Mouse (Mus musculus) lung, embryonic 14.5 days (tissue): Measurements from ENCODE around the gene Kdelc2. TPM values are rescaled to one million over a fixed set of nuclear protein-coding genes. Genes with fewer than 3 reads are reported as not detected.

ENCODE experiments used
- ATAC-seq: fragments of 200-750 bp; cut with Nextera tagmentation; 2 replicates; pipeline ENCODE4 v1.8.0; 2017; ENCODE audit warnings: mild to moderate bottlenecking, moderate TSS enrichment, moderate library complexity; ENCODE audit not compliant: insufficient read depth
- DNase-seq: peaks from one replicate; pipeline ENCODE4 v3.0.0-alpha.2; 2015
- H3K27ac ChIP-seq: fragments of 300-500 bp; sonication (generic); 2 replicates; pipeline ENCODE4 v1.5.1; 2014; ENCODE audit warnings: low read depth, mild to moderate bottlenecking, moderate library complexity
- H3K27me3 ChIP-seq: fragments of 300-500 bp; sonication (generic); 2 replicates; pipeline ENCODE4 v1.6.1; 2014; ENCODE audit warnings: low read length, control low read depth; ENCODE audit not compliant: insufficient read depth
- H3K36me3 ChIP-seq: fragments of 300-500 bp; sonication (generic); 2 replicates; pipeline ENCODE4 v1.6.1; 2014; ENCODE audit warnings: control low read depth; ENCODE audit not compliant: insufficient read depth
- H3K4me1 ChIP-seq: fragments of 300-500 bp; sonication (generic); 2 replicates; pipeline ENCODE4 v1.6.1; 2014; ENCODE audit warnings: antibody characterized with exemption, control low read depth; ENCODE audit not compliant: insufficient read depth
- H3K4me2 ChIP-seq: fragments of 300-500 bp; sonication (generic); 2 replicates; pipeline ENCODE4 v1.6.1; 2014; ENCODE audit warnings: mild to moderate bottlenecking
- H3K4me3 ChIP-seq: fragments of 300-500 bp; sonication (generic); 2 replicates; pipeline ENCODE4 v1.5.1; 2014; ENCODE audit warnings: low read depth, low read length
- H3K9ac ChIP-seq: fragments of 300-500 bp; sonication (generic); 2 replicates; pipeline ENCODE4 v1.6.1; 2014
- H3K9me3 ChIP-seq: fragments of 300-500 bp; sonication (generic); 2 replicates; pipeline ENCODE4 v1.6.1; 2016; ENCODE audit warnings: low read depth, low read length, control low read depth
- CTCF ChIP-seq: IDR thresholded peaks from 2 replicates; pipeline ENCODE4 v1.5.1; 2016; ENCODE audit warnings: antibody characterized with exemption, low read depth
- WGBS: fragments of 180-500 bp; shearing (Covaris S2); extraction: QIAGEN DNeasy Blood & Tissue Kit; methylation state at CpG from one replicate; pipeline ENCODE4 v1.1.7; 2014; 5-methylcytosine and 5-hydroxymethylcytosine counted together
- polyA plus RNA-seq: library from polyadenylated mRNA; unstranded; fragments of >200 nt; fragmentation: Nextera tagmentation; extraction: Ambion mirVana; gene quantifications from 2 replicates; pipeline ENCODE4 v1.2.1, GENCODE M21; 2014

The Kdelc2 gene
- polyA plus RNA-seq, 1 experiment from 2014 or later, result 43.5 TPM

DNA sequence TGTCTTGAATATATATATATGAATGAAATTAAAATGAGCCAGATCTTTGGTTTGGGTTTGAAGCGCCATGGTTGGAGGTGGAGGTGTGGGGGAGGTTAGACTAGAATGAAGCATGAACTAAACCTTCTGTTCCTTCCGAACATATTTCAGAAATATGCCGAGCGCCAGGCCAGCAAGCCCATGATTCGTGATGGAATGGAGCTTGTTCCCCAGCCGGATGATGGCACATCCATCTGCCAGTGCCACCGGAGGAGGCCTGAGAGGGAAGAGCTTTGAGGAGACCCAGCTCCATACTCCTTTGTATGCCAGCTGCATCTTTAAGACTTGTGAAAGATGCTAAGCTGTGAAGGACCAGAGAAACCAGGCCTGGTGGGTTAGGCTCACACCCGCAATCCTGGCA, 15.7 kb downstream of the Kdelc2 start:
- Histone ChIP-seq H3K4me1 (peaks cover 11% of the 10 kb centered on the region), H3K36me3 (peaks cover 24% of the 10 kb centered on the region)
- 93% methylated on average over 8 of the region's 8 CpGs for WGBS

DNA sequence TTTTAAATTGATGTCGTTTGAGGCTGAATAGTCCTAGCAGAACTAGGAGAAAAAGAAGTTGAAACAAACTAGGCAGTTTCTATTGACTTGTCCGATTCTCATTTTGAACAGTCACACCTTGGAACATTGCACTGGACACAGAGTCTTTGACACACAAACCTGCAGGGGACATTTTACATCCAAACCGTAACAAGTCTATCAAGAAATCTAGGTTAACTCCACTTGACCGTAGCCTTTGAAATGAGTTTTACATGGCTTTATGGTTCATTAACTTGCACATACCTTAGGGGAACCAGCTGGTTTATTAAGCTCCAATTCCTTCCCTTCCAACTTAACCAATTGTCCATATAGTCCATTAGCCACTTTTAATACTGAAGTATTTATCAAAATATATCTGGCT, 16.9 kb downstream of the Kdelc2 start:
- no peak overlapping the region for H3K4me3 ChIP-seq
- peaks cover 14% of the 10 kb centered on the region for H3K4me1 ChIP-seq
- no peak overlapping the region for H3K27ac ChIP-seq
- no peak for TF ChIP-seq CTCF
- DNase-seq, result no peak
- no peaks in the 10 kb centered on the region for H3K27me3 ChIP-seq
- H3K9me3 ChIP-seq, result no peaks in the 10 kb centered on the region
- H3K36me3 ChIP-seq, result peaks cover 24% of the 10 kb centered on the region
- H3K9ac ChIP-seq, result no peak overlapping the region
- H3K4me2 ChIP-seq, result no peak overlapping the region
- ATAC-seq, result no peak
- WGBS, result 94% methylated on average over 4 of the region's 4 CpGs

More for the DNA sequence above, 15.7 kb downstream of the Kdelc2 start:
- DNase-seq, result no peak
- TF ChIP-seq CTCF, result no peak
- Histone ChIP-seq H3K27me3 (no peaks in the 10 kb centered on the region), H3K4me2 (no peak overlapping the region), H3K9ac (no peak overlapping the region), H3K4me3 (no peak overlapping the region), H3K27ac (no peak overlapping the region), H3K9me3 (no peaks in the 10 kb centered on the region)
- no peak for ATAC-seq

GRCm38 (mm10) chr9:53401146-53401545, 17.3 kb downstream of the Kdelc2 start:
- TF ChIP-seq CTCF, result no peak
- H3K4me2 ChIP-seq, result no peak overlapping the region
- DNase-seq (no peak), ATAC-seq (no peak)
- H3K4me3 ChIP-seq, result no peak overlapping the region
- no peaks in the 10 kb centered on the region for H3K27me3 ChIP-seq
- H3K36me3 ChIP-seq, result peaks cover 19% of the 10 kb centered on the region
- WGBS, result 81% methylated on average over 8 of the region's 8 CpGs
- peaks cover 14% of the 10 kb centered on the region for H3K4me1 ChIP-seq
- H3K9ac ChIP-seq, result no peak overlapping the region
- no peak overlapping the region for H3K27ac ChIP-seq
- no peaks in the 10 kb centered on the region for H3K9me3 ChIP-seq

GRCm38 (mm10) chr9:53402291-53402711, 18.5 kb downstream of the Kdelc2 start, which contains the start of gene 4930550C14Rik:
4930550C14Rik (plus strand) TSS chr9:53402325.
- H3K9ac ChIP-seq, result peak within 1 kb of the TSS; percentile 34
- no peak for TF ChIP-seq CTCF
- DNase-seq, result peak; percentile 85
- H3K4me3 ChIP-seq, result no peak within 1 kb of the TSS
- H3K9me3 ChIP-seq, result no peaks in the 10 kb centered on the region
- no peaks in the 10 kb centered on the region for H3K27me3 ChIP-seq
- peak; percentile 39; the same call in 1 of the 2 replicates for ATAC-seq
- peaks cover 14% of the 10 kb centered on the region for H3K4me1 ChIP-seq
- WGBS, result 16% methylated on average over 11 of the region's 11 CpGs
- H3K4me2 ChIP-seq, result peak within 1 kb of the TSS; percentile 52
- H3K27ac ChIP-seq, result peak within 1 kb of the TSS; percentile 78
- peaks cover 16% of the 10 kb centered on the region for H3K36me3 ChIP-seq

DNA sequence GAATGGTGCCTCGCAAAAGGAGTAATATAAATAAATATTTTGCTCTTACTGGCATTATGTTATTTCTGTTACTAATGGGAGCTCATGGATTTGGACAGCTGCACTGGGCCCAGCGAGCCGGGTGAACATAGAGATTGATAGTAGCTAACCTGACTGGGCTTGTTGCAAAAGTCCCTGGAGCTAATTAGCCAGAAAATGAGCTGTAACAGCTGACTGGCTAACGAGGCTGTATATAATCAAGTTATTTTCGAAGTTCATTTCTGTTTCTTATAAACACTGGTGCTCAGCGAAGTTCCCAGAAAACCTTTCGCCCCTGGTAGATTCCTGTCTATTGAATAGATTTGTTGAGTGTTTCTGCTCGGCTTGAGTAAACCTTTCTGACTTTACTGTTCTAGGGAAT, 19.2 kb downstream of the Kdelc2 start:
- Histone ChIP-seq H3K4me2 (peak overlapping the region; percentile 52), H3K27ac (peak overlapping the region; percentile 78; the same call in 1 of the 2 replicates), H3K36me3 (peaks cover 12% of the 10 kb centered on the region), H3K4me3 (no peak overlapping the region), H3K9me3 (no peaks in the 10 kb centered on the region), H3K4me1 (peaks cover 14% of the 10 kb centered on the region), H3K9ac (no peak overlapping the region), H3K27me3 (no peaks in the 10 kb centered on the region)
- ATAC-seq (no peak), DNase-seq (no peak)
- TF ChIP-seq CTCF, result no peak
- WGBS, result 71% methylated on average over 8 of the region's 8 CpGs

DNA sequence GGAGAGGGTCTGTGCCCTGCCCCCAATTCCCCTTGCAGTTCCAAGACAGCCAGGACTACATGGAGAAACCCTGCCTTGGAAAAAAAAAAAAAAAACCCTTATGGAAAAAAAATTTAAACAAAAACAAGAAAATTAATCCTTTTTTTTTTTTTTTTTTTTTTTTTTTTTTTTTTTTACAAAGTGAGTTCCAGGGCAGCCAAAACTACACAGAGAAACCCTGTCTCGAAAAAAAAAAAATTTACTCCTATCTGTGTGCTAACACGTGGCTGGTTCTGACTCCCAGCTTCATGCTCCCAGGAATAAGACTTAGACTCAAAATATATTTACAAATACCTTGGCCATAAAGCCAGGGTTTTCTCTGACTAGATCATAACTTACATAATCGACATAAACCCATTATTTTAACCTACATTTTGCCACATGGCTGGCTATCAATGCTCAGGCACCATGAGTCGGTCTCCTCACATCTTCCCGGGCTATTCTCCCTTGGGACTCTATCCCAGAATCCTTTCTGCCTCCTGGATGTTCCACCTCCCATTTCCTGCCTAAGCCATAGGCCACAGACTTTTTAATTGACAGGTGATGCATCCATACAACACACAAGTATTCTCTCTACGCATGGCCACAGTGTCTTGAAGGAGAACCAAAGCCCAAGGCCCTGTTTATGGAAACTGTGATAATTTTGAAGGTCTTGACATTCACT, 20.4 kb downstream of the Kdelc2 start:
- no peaks in the 10 kb centered on the region for H3K27me3 ChIP-seq
- H3K36me3 ChIP-seq, result peaks cover 8% of the 10 kb centered on the region
- peaks cover 14% of the 10 kb centered on the region for H3K4me1 ChIP-seq
- no peak overlapping the region for H3K9ac ChIP-seq
- TF ChIP-seq CTCF, result no peak
- ATAC-seq, result no peak
- no peak overlapping the region for H3K27ac ChIP-seq
- H3K9me3 ChIP-seq, result no peaks in the 10 kb centered on the region
- H3K4me2 ChIP-seq, result peak overlapping the region; percentile 61; the same call in 1 of the 2 replicates
- DNase-seq, result no peak
- WGBS, result 78% methylated on average over 6 of the region's 6 CpGs
- H3K4me3 ChIP-seq, result no peak overlapping the region

DNA sequence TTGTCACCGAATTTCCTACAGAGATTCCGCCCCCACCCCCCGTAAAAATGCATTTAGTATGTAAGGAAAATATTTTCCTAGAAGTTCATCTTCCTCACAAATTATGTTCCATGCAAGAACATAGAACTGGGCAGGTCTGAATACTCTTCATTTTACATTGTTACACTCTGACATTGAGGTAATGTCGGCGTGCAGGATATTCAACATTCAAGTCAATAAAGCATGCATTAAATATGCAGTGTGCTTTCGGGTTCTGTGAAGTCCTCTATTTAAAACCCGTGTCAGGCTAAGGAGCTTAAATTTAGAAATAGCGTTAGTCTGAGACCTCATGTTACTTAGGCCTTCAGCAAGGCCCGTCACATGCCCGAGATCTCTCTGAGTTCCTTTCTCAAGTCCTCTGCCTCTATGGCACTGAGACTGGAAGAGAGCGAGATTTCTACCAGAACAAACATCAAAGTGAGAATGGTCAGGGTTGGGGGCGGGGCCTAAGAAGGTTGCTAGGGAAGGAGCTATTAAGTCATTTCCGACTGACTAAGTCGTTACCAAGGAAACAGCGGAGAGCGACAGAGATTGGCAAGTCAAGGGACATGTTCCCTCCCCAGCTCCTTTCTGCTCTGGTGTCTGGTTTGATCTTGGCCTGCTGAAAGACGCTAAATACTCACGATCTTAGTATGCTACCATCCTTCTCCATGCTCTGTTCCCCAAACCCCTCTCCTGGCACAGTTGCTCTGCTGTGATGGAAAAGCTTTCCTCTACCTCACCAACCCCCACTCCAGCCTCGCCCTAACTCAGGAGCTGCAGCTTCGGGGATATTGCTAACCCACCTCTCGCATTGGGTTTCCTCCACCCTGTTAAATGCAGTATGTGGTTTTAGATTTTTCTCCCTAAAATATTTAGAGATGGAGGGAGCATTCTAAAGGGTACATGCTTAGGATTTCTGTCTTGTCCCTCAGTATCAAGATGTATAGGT, 21.2 kb downstream of the Kdelc2 start:
- H3K9me3 ChIP-seq, result no peaks in the 10 kb centered on the region
- peaks cover 14% of the 10 kb centered on the region for H3K4me1 ChIP-seq
- H3K4me3 ChIP-seq, result peak overlapping the region; percentile 33
- no peaks in the 10 kb centered on the region for H3K27me3 ChIP-seq
- WGBS, result 24% methylated on average over 21 of the region's 21 CpGs
- H3K4me2 ChIP-seq, result peak overlapping the region; percentile 61
- peak overlapping the region; percentile 76 for H3K27ac ChIP-seq
- ATAC-seq (peak; percentile 84), DNase-seq (peak; percentile 93)
- no peak for TF ChIP-seq CTCF
- H3K9ac ChIP-seq, result peak overlapping the region; percentile 32
- peaks cover 1% of the 10 kb centered on the region for H3K36me3 ChIP-seq
